Mouse (Mus musculus): ENCODE results near the gene Zbtb12. TPM values are rescaled to one million over a fixed set of nuclear protein-coding genes. Genes with fewer than 3 reads are reported as not detected.

Gene Zbtb12
- total RNA-seq, 1 experiment: 9.4 TPM

DNA sequence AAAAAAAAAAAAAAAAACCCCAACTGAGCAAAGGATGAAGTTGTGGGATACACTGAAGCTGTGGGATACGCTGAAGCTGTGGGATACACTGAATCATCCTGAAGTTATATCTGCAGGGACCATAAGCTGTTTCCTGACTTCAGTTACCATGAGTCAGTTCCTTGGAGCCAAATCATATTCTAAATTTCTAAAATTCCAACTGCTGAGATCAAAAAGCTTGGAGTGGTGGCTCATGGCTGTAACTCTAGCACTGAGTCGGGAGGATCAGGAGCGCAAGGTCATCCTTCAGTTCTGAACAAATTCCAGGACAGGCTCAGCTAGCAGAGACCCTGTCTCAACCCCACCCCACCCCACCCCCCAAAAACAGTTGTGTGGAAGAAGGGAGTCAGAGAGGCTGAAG is 6.3 kb downstream of the Zbtb12 start:
- H3K4me3 ChIP-seq (ENCODE audit: insufficient read depth in 1 of 2, low read depth in 1 of 2, low read length in 2 of 2, poor library complexity in 1 of 2, severe bottlenecking in 1 of 2): no peak overlapping the region
- no peaks in the 10 kb centered on the region for H3K9me3 ChIP-seq (ENCODE audit: control insufficient read depth, insufficient read depth, low read depth, low read length)
- H3K36me3 ChIP-seq (ENCODE audit: control insufficient read depth, insufficient read depth, low read length, poor library complexity, severe bottlenecking): no peaks in the 10 kb centered on the region
- no peak overlapping the region for H3K9ac ChIP-seq (ENCODE audit: insufficient read depth, low read depth, low read length, poor library complexity, severe bottlenecking)
- peaks cover 1 to 4% of the 10 kb centered on the region in 2 experiments; a peak in 2 of 4 replicates for H3K4me1 ChIP-seq (ENCODE audit: control insufficient read depth in 2 of 2, insufficient read depth in 2 of 2, low read length in 2 of 2, poor library complexity in 1 of 2)
- H3K27ac ChIP-seq (ENCODE audit: insufficient read depth, low read depth, low read length, poor library complexity, severe bottlenecking): no peak overlapping the region
- TF ChIP-seq CHD2 (IDR thresholded peaks at IDR 0.05; ENCODE audit: low read depth, low read length): no peak
- TF ChIP-seq ZC3H11A (IDR thresholded peaks at IDR 0.05; ENCODE audit: borderline replicate concordance, low read depth, low read length): no peak
- no peak for DNase-seq (ENCODE audit: low read depth, low spot score)
- in situ Hi-C loops (cut with MboI; ENCODE audit: low sequenced_read_pairs in 2 of 2, unreplicated experiment in 2 of 2): no loop called here

DNA sequence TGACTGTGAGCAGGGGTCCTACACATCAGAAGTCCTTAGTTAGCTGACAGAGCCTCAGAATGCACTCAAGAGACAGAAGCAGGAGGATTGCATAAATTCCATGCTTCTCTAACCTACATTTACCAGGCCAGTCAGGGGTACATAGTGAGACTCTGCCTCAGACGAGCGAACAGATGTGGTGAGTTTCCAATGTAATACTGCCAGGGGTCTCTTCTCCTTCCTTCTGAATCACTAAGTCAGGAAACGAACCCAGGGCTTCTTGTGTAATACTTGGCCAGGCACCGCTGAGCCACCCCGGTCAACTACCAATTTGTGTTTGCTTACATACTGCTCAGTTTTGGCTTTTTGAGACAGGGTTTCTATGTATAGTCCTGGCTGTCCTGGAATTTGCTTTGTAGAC is 8.7 kb downstream of the Zbtb12 start:
- Histone ChIP-seq H3K4me1 (ENCODE audit: control insufficient read depth in 2 of 2, insufficient read depth in 2 of 2, low read length in 2 of 2, poor library complexity in 1 of 2) (peaks cover 1 to 7% of the 10 kb centered on the region in 2 experiments; a peak in 1 of 4 replicates), H3K36me3 (ENCODE audit: control insufficient read depth, insufficient read depth, low read length, poor library complexity, severe bottlenecking) (no peaks in the 10 kb centered on the region), H3K9ac (ENCODE audit: insufficient read depth, low read depth, low read length, poor library complexity, severe bottlenecking) (no peak overlapping the region), H3K9me3 (ENCODE audit: control insufficient read depth, insufficient read depth, low read depth, low read length) (no peaks in the 10 kb centered on the region), H3K4me3 (ENCODE audit: insufficient read depth in 1 of 2, low read depth in 1 of 2, low read length in 2 of 2, poor library complexity in 1 of 2, severe bottlenecking in 1 of 2) (no peak overlapping the region), H3K27ac (ENCODE audit: insufficient read depth, low read depth, low read length, poor library complexity, severe bottlenecking) (no peak overlapping the region)
- TF ChIP-seq ZC3H11A (IDR thresholded peaks at IDR 0.05; ENCODE audit: borderline replicate concordance, low read depth, low read length) (no peak), HCFC1 (IDR thresholded peaks at IDR 0.05; ENCODE audit: borderline replicate concordance, insufficient read depth, low read length) (no peak), CHD2 (IDR thresholded peaks at IDR 0.05; ENCODE audit: low read depth, low read length) (no peak), MAFK (IDR thresholded peaks at IDR 0.05; ENCODE audit: insufficient read depth, low read depth, low read length) (no peak), ZNF384 (IDR thresholded peaks at IDR 0.05; ENCODE audit: low read depth, low read length) (no peak)
- DNase-seq (ENCODE audit: low read depth, low spot score): no peak
- in situ Hi-C loops (cut with MboI; ENCODE audit: low sequenced_read_pairs in 2 of 2, unreplicated experiment in 2 of 2): no loop called here

DNA sequence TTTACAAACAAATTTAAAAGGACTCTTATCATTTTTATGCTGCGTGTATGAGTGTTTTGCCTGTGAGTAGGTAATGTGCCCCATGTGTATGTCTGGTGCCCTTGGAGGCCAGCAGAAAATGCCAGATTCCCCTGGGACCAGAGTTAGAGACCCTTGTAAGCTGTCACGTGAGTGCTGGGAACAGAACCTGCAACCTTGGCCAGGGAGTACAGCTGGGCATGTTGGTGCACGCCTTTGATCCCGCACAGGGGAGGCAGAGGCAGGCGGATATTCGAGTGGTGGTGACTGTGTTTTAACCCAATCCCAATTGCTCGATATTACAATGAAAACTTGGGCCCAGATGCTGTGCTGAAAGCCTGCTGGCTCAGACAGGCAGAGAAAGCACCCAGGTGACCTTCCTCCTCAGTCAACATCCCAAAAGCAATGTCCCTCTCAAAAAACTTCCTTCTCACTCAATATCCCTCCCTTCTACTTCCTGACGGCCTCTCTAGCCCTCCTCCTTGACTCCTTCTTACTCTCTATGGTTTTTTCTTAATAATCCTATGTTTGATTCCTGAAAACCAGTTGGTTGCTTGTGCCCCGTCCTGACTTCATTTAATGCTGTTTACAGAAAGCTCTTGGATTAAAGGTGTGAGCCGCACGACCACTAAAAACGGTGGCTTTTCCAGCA is 10.9 kb downstream of the Zbtb12 start:
- peak overlapping the region; percentile 44 for H3K9ac ChIP-seq (ENCODE audit: insufficient read depth, low read depth, low read length, poor library complexity, severe bottlenecking)
- in situ Hi-C loops (cut with MboI; ENCODE audit: low sequenced_read_pairs in 2 of 2, unreplicated experiment in 2 of 2): no loop called here
- H3K4me3 ChIP-seq (ENCODE audit: insufficient read depth in 1 of 2, low read depth in 1 of 2, low read length in 2 of 2, poor library complexity in 1 of 2, severe bottlenecking in 1 of 2): peak overlapping the region; percentile 31 to 41; a peak in 2 of 4 replicates
- peaks cover 1 to 9% of the 10 kb centered on the region in 2 experiments; a peak in 3 of 4 replicates for H3K4me1 ChIP-seq (ENCODE audit: control insufficient read depth in 2 of 2, insufficient read depth in 2 of 2, low read length in 2 of 2, poor library complexity in 1 of 2)
- no peak for DNase-seq (ENCODE audit: low read depth, low spot score)
- H3K27ac ChIP-seq (ENCODE audit: insufficient read depth, low read depth, low read length, poor library complexity, severe bottlenecking): peak overlapping the region; percentile 23
- no peaks in the 10 kb centered on the region for H3K9me3 ChIP-seq (ENCODE audit: control insufficient read depth, insufficient read depth, low read depth, low read length)
- H3K36me3 ChIP-seq (ENCODE audit: control insufficient read depth, insufficient read depth, low read length, poor library complexity, severe bottlenecking): no peaks in the 10 kb centered on the region
- TF ChIP-seq HCFC1 (IDR thresholded peaks at IDR 0.05; ENCODE audit: borderline replicate concordance, insufficient read depth, low read length) (0 out of 2 replicates have a peak, but pooled peaks have one; percentile 39), ZC3H11A (IDR thresholded peaks at IDR 0.05; ENCODE audit: borderline replicate concordance, low read depth, low read length) (no peak)

- Histone ChIP-seq H3K4me3 (ENCODE audit: insufficient read depth in 1 of 2, low read depth in 1 of 2, low read length in 2 of 2, poor library complexity in 1 of 2, severe bottlenecking in 1 of 2) (no peak overlapping the region), H3K4me1 (ENCODE audit: control insufficient read depth in 2 of 2, insufficient read depth in 2 of 2, low read length in 2 of 2, poor library complexity in 1 of 2) (peaks cover 1 to 15% of the 10 kb centered on the region in 2 experiments; a peak in 3 of 4 replicates), H3K9ac (ENCODE audit: insufficient read depth, low read depth, low read length, poor library complexity, severe bottlenecking) (no peak overlapping the region), H3K36me3 (ENCODE audit: control insufficient read depth, insufficient read depth, low read length, poor library complexity, severe bottlenecking) (peaks cover 3% of the 10 kb centered on the region; the same call in 1 of the 2 replicates), H3K9me3 (ENCODE audit: control insufficient read depth, insufficient read depth, low read depth, low read length) (no peaks in the 10 kb centered on the region), H3K27ac (ENCODE audit: insufficient read depth, low read depth, low read length, poor library complexity, severe bottlenecking) (no peak overlapping the region)
- DNase-seq (ENCODE audit: low read depth, low spot score): no peak
- TF ChIP-seq CHD2 (IDR thresholded peaks at IDR 0.05; ENCODE audit: low read depth, low read length): no peak
- no peak for TF ChIP-seq MAFK (IDR thresholded peaks at IDR 0.05; ENCODE audit: insufficient read depth, low read depth, low read length)
- no peak for TF ChIP-seq HCFC1 (IDR thresholded peaks at IDR 0.05; ENCODE audit: borderline replicate concordance, insufficient read depth, low read length)
- TF ChIP-seq ZC3H11A (IDR thresholded peaks at IDR 0.05; ENCODE audit: borderline replicate concordance, low read depth, low read length): no peak
- TF ChIP-seq ZNF384 (IDR thresholded peaks at IDR 0.05; ENCODE audit: low read depth, low read length): no peak
- in situ Hi-C loops (cut with MboI; ENCODE audit: low sequenced_read_pairs in 2 of 2, unreplicated experiment in 2 of 2): no loop called here
Observed at GRCm38 (mm10) chr17:34891377-34891776, 12.1 kb downstream of the Zbtb12 start.

Data from ES-E14 (cell line).